Mouse (Mus musculus) urinary bladder, postnatal 4 days (tissue): Measurements from ENCODE around the gene Tmem161a.

Source experiments
- DNase-seq, 2 experiments: peaks; one replicate each; pipeline ENCODE4 v3.0.0; 2021 to 2022; ENCODE audit warnings: low spot score in 2 of 2

The Tmem161a gene

GRCm38 (mm10) chr8:70160015-70160414 is 12.1 kb upstream of the Tmem161a start:
- DNase-seq, result no peak

GRCm38 (mm10) chr8:70163316-70163715 is 8.8 kb upstream of the Tmem161a start:
- DNase-seq, result no peak

GRCm38 (mm10) chr8:70166504-70167110 is 5.5 kb upstream of the Tmem161a start:
- peak; percentile 57 to 81 for DNase-seq

DNA sequence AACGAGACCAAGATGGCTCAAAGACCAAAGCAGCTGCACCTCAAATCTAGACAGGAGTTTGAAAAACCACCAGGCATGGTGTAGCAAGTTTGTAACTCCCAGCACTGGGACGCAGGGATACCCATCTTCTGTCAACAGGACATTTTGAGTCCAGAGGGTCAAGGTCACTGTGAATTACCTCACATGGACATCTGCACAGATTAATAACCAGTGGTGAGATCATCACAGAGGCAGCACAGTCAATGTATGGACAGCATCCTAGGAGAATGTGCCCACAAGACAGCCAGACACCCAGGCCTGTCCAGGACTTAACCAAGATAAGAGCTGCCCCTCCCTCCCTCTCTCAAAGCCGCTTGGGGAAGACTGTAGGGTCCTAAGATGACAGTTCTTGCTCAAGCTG is 2.0 kb upstream of the Tmem161a start:
- DNase-seq, result no peak

DNA sequence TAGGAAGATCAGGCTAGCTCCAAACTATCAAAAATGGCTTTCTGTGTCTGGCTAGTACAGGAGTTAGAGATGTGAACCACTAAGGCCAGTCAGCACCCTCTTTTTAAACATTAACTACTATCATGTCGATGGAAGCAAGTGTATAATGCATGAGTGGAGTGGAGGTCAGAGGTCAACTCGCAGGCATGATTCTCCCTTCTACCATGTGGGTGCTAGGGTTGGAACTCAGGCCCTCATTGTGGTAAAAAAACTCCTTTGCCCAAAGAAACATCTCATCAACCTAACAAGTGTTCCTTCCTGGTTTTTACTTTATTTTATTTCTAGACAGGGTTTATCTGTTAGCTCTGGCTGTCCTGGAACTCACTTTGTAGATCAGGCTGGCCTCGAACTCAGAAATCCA is 1.4 kb upstream of the Tmem161a start:
- DNase-seq, result no peak

DNA sequence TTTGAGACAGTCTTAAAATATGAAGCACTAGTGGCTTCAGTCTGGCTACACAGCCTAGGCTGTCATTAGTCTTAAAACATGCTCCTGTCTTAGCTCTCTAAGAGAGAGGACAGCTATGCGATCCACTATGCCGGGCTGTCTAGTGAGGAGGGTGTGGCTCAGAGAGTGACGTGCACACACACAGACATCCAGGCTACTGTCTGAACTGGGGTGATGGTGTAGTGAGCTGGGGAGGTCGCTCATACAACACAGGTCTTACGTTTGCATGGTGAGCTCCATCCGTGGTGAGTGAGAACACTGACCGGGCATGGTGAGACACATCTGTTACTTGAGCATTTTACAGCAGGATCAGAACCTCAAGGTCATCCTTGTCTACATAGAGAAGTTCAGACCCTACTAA is 916 bp upstream of the Tmem161a start:
- no peak for DNase-seq

GRCm38 (mm10) chr8:70173320-70173719 is 1.2 kb downstream of the Tmem161a start:
- no peak for DNase-seq

GRCm38 (mm10) chr8:70174079-70174478 is 1.9 kb downstream of the Tmem161a start:
- no peak for DNase-seq

DNA sequence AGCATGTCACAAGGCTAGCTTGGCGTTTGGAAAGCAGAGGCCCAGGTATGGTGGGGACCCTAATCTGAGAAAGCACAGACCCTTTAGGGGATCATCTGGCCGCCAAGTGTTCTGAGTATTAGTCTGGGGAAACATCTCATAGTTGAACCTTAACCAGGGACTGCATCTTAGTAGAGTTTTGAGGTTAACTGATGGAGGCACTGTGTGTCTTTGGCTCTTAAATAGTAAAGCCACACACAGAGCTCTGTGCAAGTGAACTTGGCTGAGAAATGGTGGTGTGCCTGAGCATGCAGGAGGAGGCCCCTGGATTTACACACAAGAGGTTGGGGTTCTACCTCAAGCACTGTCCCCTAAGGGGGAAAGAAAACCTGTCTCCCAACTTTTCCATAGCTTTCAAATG is 6.1 kb downstream of the Tmem161a start:
- no peak for DNase-seq

DNA sequence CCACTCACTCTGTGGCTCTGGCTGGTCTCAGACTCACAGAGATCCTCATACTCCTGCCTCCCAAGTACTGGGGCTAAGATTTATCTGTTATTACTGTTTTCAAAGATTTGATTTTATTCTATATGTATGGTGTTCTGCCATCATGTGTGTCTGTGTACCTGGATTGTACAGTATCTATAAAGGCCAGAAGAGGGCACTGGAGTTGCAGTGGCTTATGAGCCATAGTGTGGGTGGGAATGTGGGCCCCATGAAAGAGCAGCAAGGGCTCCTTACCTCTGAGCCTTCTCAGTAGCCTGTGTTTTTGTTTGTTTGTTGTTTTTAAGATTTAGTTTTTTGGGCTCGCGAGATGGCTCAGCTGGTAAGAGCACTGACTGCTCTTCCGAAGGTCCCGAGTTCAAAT is 6.9 kb downstream of the Tmem161a start:
- no peak for DNase-seq

GRCm38 (mm10) chr8:70181212-70181902 is 9.2 kb downstream of the Tmem161a start:
- no peak for DNase-seq

DNA sequence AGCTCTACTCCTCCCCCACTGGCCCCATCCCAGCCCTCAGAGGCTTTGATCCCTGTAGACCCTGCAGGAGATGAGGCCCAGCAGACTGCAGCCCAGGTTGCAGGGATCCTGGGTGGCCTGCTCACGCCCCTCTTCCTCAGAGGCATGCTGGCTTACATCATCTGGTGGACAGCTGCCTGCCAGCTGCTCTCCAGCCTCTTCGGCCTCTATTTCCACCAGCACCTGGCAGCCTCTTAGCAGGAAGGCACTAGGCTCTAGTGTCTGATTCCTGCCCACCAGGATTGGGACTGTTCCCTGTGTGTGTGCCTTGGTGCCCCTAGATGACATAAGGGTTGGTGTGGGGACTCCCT is 9.7 kb downstream of the Tmem161a start:
- no peak for DNase-seq

GRCm38 (mm10) chr8:70183194-70183593 is 11.0 kb downstream of the Tmem161a start:
- no peak for DNase-seq

GRCm38 (mm10) chr8:70188707-70189106 is 16.6 kb downstream of the Tmem161a start:
- no peak for DNase-seq

- no peak for DNase-seq
Observed at GRCm38 (mm10) chr8:70193238-70193637, 21.1 kb downstream of the Tmem161a start.

DNA sequence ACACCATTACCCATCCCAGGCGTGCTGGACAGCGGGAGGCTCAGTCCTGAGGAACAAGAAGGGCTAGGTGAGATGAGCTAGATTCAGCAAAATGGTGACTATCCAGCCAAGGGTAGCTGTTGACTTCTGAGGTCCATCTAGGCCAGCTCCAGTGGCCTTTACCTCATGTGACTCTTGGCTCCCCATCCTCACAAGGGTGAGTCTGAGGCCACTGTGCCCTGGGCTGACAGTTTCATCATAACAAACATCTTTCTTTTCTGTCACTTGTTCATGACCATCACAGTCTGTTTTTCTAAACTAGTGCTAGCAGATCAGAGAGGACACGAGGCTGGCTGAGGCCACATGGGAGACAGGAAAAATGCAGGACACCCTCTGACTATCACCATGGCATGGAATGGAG is 22.0 kb downstream of the Tmem161a start:
- no peak for DNase-seq

GRCm38 (mm10) chr8:70195762-70196161 is 23.6 kb downstream of the Tmem161a start:
- DNase-seq, result no peak

DNA sequence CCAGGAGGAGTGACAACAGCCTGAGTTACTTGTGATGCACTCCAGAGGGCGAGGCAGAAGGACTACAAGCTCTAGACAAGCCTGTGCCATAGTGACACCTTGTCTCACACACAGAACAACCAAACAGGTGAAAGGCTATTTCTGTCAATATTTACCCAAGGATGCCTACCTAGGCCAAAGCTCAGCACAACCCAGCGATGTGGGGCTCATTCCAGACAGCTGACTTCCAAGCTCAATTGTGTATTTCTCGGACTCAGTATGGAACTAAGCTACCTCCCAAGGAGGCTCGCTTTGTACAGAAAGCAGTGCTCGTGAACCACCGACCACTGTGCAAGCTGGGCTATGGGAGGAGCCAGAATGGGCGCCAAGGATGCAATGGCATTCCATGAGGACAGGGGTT is 25.4 kb downstream of the Tmem161a start:
- no peak for DNase-seq

DNA sequence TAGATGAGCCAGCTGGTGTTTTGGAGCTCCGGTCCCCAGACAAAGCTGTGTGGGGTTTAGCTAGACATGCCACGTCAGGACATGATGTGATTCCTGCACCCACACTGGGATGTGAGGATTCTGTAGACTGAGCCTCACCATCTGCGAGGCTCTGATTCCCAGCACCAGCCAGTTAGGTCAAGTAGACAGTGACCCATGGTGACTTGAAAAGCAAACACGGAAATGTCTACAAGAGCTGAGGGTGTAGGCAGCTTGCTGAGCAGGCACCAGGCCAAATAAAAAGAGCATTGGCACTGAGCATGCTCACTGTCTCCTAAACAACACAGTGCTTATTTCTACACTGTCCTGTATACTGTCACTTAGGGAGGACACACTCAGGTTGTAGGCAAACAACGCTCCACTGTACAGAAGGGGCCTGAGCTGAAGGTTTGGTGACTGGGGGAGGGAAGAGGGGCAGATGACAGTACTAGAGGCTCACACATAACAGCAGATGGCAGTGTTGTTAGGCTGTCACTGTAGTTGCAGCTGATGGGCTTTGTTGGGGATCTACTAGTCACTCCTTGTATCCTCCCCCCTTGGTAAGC is 28.0 kb downstream of the Tmem161a start:
- no peak for DNase-seq

DNA sequence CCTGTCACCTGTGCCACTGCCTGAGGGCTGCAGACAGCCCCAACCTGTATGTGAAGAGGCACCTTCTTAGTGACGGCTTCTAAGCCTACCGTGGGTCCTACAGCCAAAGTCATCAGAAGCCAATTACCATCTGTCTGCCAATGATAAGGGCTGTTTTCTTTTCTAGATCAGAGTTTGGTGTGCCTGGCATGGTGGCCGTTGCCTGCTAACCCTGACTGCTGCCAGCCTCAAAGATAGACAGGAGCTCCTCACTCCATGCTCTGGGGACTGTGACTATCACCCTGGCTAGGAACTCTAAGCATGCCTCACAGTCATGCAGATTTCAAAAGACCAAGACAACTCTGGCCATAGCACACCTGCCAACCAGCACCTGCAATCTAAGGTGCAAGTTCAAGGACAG is 29.3 kb downstream of the Tmem161a start:
- no peak for DNase-seq

DNA sequence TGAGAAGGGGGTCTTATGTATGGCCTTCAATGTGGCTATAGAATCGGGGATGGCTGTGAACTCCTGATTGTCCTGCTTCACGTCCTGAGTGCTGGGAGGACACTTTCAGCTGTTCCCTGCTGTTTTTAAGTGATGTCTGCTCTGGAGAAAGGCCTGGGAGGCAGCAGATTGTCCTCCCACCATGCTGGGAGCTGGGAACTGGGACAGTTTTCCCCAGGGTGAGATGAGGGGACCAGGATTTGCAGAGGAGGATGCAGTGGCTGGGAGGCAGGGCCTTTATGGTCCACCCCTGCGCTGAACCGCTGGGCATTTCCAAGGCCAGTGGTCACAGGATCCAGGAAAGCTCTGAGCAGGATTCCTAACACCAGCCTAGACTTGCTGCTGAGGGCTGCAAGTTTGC is 30.9 kb downstream of the Tmem161a start:
- DNase-seq, result no peak

DNA sequence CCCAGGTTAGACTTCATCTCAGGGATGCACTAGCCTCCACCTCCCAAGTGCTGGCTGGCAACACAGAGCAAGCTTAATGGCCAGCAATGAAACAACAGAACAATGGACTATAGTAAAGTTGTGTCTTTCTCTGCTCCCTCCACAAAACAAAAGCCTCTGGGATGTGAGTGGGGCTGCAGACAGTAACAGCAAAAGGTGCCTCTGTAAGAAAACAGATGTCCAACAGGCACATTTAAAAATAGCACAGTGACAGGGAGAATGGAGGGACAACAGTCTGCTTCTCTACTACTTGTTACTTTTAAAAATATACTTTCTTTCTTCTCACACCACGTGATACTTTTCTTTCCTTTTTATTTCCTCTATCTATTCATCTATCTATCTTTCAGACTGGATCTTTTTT is 32.6 kb downstream of the Tmem161a start:
- DNase-seq, result no peak

DNA sequence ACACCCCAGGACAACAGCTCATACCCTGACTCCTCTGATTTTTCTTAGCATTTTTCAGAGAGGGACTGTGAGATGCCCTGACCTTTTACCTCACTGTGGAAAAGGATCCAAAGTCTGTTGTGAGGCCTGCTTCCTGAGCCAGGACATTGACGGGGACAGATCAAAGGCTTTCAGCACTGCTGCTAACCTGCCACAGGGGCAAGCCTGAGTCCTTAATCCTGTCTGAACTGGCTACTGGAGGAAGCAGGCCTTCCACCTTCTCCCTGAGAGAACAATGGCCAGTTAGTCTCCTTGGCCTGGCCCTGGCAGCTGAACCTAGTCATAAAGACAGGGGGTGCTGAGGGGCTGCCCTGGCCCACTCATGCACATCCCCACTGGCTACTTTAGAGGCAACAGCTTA is 36.0 kb downstream of the Tmem161a start:
- DNase-seq, result no peak

GRCm38 (mm10) chr8:70210538-70210937 is 38.4 kb downstream of the Tmem161a start:
- DNase-seq, result no peak
